Mouse (Mus musculus) hindbrain, postnatal 0 days (tissue): ENCODE measurements around the gene Armc12. TPM values are rescaled to one million over a fixed set of nuclear protein-coding genes. Genes with fewer than 3 reads are reported as not detected.

ENCODE experiments used
- ATAC-seq: fragments of 200-750 bp; cut with Nextera tagmentation; 2 replicates; pipeline ENCODE4 v1.8.0; 2017; ENCODE audit warnings: mild to moderate bottlenecking, moderate TSS enrichment, moderate library complexity
- DNase-seq: peaks from one replicate; pipeline ENCODE4 v3.0.0-alpha.2; 2015; ENCODE audit warnings: low spot score
- H3K27ac ChIP-seq: fragments of 300-500 bp; sonication (generic); 2 replicates; pipeline ENCODE4 v1.5.1; 2014; ENCODE audit warnings: mild to moderate bottlenecking
- H3K27me3 ChIP-seq: fragments of 300-500 bp; sonication (generic); 2 replicates; pipeline ENCODE4 v1.6.1; 2014; ENCODE audit warnings: low read length, mixed read lengths; ENCODE audit not compliant: insufficient read depth
- H3K36me3 ChIP-seq: fragments of 300-500 bp; sonication (generic); 2 replicates; pipeline ENCODE4 v1.6.1; 2014; ENCODE audit warnings: low read length, mixed read lengths; ENCODE audit not compliant: insufficient read depth
- H3K4me1 ChIP-seq: fragments of 300-500 bp; sonication (generic); 2 replicates; pipeline ENCODE4 v1.6.1; 2014; ENCODE audit warnings: antibody characterized with exemption, low read length, mixed read lengths; ENCODE audit not compliant: insufficient read depth
- H3K4me2 ChIP-seq: fragments of 300-500 bp; sonication (generic); 2 replicates; pipeline ENCODE4 v1.6.1; 2014; ENCODE audit warnings: low read depth, mild to moderate bottlenecking, low read length, moderate library complexity, mixed read lengths
- H3K4me3 ChIP-seq: fragments of 300-500 bp; sonication (generic); 2 replicates; pipeline ENCODE4 v1.5.1; 2014; ENCODE audit warnings: low read length
- H3K9ac ChIP-seq: fragments of 300-500 bp; sonication (generic); replicated peaks from 2 replicates; pipeline ENCODE4 v1.6.1; 2014; ENCODE audit warnings: mild to moderate bottlenecking, low read length, moderate library complexity, mixed read lengths
- H3K9me3 ChIP-seq: fragments of 300-500 bp; sonication (generic); 2 replicates; pipeline ENCODE4 v1.6.1; 2016; ENCODE audit warnings: low read length, mixed read lengths
- CTCF ChIP-seq: IDR thresholded peaks from 2 replicates; pipeline ENCODE4 v1.5.1; 2016; ENCODE audit warnings: antibody characterized with exemption, control low read depth, low read depth
- WGBS: fragments of 180-500 bp; shearing (Covaris S2); extraction: QIAGEN DNeasy Blood & Tissue Kit; methylation state at CpG from one replicate; pipeline ENCODE4 v1.1.7; 2014; 5-methylcytosine and 5-hydroxymethylcytosine counted together
- microRNA-seq, 2 experiments: library from miRNA; unstranded; fragments of <30 nt; microRNA quantifications; one replicate each; pipeline ENCODE4; 2016
- polyA plus RNA-seq: library from polyadenylated mRNA; unstranded; fragments of >200 nt; fragmentation: Nextera tagmentation; extraction: Ambion mirVana; gene quantifications from 2 replicates; pipeline ENCODE4 v1.2.1, GENCODE M21; 2015
- total RNA-seq: library from RNA; depleted of rRNA; stranded (reverse); fragments of >200 nt; gene quantifications from 2 replicates; pipeline ENCODE4 v1.2.3, GENCODE M21; 2014; rRNA removed

The Armc12 gene
- total and polyA plus RNA-seq, 2 experiments from 2014 or later, result not detected

- no peak overlapping the region for H3K4me2 ChIP-seq
- ATAC-seq (no peak), DNase-seq (peak; percentile 67)
- 4% methylated on average over 9 of the region's 9 CpGs for WGBS
- H3K4me3 ChIP-seq, result no peak overlapping the region
- no peak overlapping the region for H3K9ac ChIP-seq
- no peak overlapping the region for H3K27ac ChIP-seq
- no peaks in the 10 kb centered on the region for H3K36me3 ChIP-seq
- H3K27me3 ChIP-seq, result no peaks in the 10 kb centered on the region
- TF ChIP-seq CTCF, result no peak
- H3K9me3 ChIP-seq, result no peaks in the 10 kb centered on the region
- peaks cover 8% of the 10 kb centered on the region; the same call in 1 of the 2 replicates for H3K4me1 ChIP-seq
These were observed 49.8 kb downstream of the Armc12 start for GRCm38 (mm10) chr17:28580396-28580795.

- H3K9me3 ChIP-seq, result no peaks in the 10 kb centered on the region
- H3K4me2 ChIP-seq, result no peak overlapping the region
- 73% methylated on average over 2 of the region's 2 CpGs for WGBS
- TF ChIP-seq CTCF, result no peak
- no peak overlapping the region for H3K9ac ChIP-seq
- H3K27ac ChIP-seq, result no peak overlapping the region
- peaks cover 2% of the 10 kb centered on the region; the same call in 1 of the 2 replicates for H3K4me1 ChIP-seq
- H3K27me3 ChIP-seq, result no peaks in the 10 kb centered on the region
- H3K36me3 ChIP-seq, result no peaks in the 10 kb centered on the region
- DNase-seq (no peak), ATAC-seq (no peak)
- no peak overlapping the region for H3K4me3 ChIP-seq
These were observed 50.5 kb downstream of the Armc12 start for GRCm38 (mm10) chr17:28581056-28581455.

GRCm38 (mm10) chr17:28586509-28586908 is 55.9 kb downstream of the Armc12 start:
- no peak overlapping the region for H3K9ac ChIP-seq
- no peak overlapping the region for H3K4me3 ChIP-seq
- no peak overlapping the region for H3K27ac ChIP-seq
- H3K36me3 ChIP-seq, result peaks cover 33% of the 10 kb centered on the region
- TF ChIP-seq CTCF, result no peak
- no peak for DNase-seq
- no peaks in the 10 kb centered on the region for H3K27me3 ChIP-seq
- no peak overlapping the region for H3K4me2 ChIP-seq
- ATAC-seq, result no peak
- WGBS, result 80% methylated on average over 3 of the region's 3 CpGs
- H3K9me3 ChIP-seq, result no peaks in the 10 kb centered on the region
- H3K4me1 ChIP-seq, result no peaks in the 10 kb centered on the region

- ATAC-seq, result no peak
These were observed 58.0 kb downstream of the Armc12 start for GRCm38 (mm10) chr17:28588591-28588990.

More at GRCm38 (mm10) chr17:28588591-28588990, 58.0 kb downstream of the Armc12 start:
- no peaks in the 10 kb centered on the region for H3K27me3 ChIP-seq
- H3K4me2 ChIP-seq, result no peak overlapping the region
- no peak for TF ChIP-seq CTCF
- H3K9me3 ChIP-seq, result no peaks in the 10 kb centered on the region
- 84% methylated on average over 2 of the region's 2 CpGs for WGBS
- no peak overlapping the region for H3K9ac ChIP-seq
- H3K27ac ChIP-seq, result no peak overlapping the region
- DNase-seq, result no peak
- peaks cover 50% of the 10 kb centered on the region for H3K36me3 ChIP-seq
- H3K4me1 ChIP-seq, result no peaks in the 10 kb centered on the region
- H3K4me3 ChIP-seq, result no peak overlapping the region

Small RNA genes lying within 50 kb of the gene (microRNA-seq; reads per million reads assigned to microRNA genes)
- gene Gm25195 (0 reads per million in 2 experiments), gene Mir6969 (0 reads per million in 2 experiments)

Other genes with a start within 250 kb of the Armc12 start
- gene Fance, start 217.3 kb upstream of the Armc12 start, total RNA-seq, result 38.7 and 46.5 TPM in 2 replicates
- 23.6 and 27.2 TPM in 2 replicates for gene Fance, start 217.3 kb upstream of the Armc12 start, polyA plus RNA-seq
- 699 and 1,071 TPM in 2 replicates for gene Rpl10a, start 202.3 kb upstream of the Armc12 start, total RNA-seq
- gene Rpl10a, start 202.3 kb upstream of the Armc12 start, polyA plus RNA-seq, result 337 and 355 TPM in 2 replicates
- 6.5 and 9.4 TPM in 2 replicates for gene Tead3, start 180.0 kb upstream of the Armc12 start, total RNA-seq
- 1.3 and 1.7 TPM in 2 replicates for gene Tead3, start 180.0 kb upstream of the Armc12 start, polyA plus RNA-seq
- 1.4 TPM in 1 of 2 replicates, not detected in the other for gene Tulp1, start 165.6 kb upstream of the Armc12 start, total RNA-seq
- 1.8 and 2.0 TPM in 2 replicates for gene Tulp1, start 165.6 kb upstream of the Armc12 start, polyA plus RNA-seq
- gene Fkbp5, start 13.3 kb upstream of the Armc12 start, total RNA-seq, result 27.5 and 31.3 TPM in 2 replicates
- gene Fkbp5, start 13.3 kb upstream of the Armc12 start, polyA plus RNA-seq, result 18.5 and 20.0 TPM in 2 replicates
- not detected in 2 replicates for gene Clpsl2, start 18.6 kb downstream of the Armc12 start, total RNA-seq
- not detected in 2 replicates for gene Clpsl2, start 18.6 kb downstream of the Armc12 start, polyA plus RNA-seq
- gene Clps, start 30.0 kb downstream of the Armc12 start, total RNA-seq, result not detected in 2 replicates
- not detected in 2 replicates for gene Clps, start 30.0 kb downstream of the Armc12 start, polyA plus RNA-seq
- 26.6 and 42.3 TPM in 2 replicates for gene Lhfpl5, start 44.8 kb downstream of the Armc12 start, total RNA-seq
- gene Lhfpl5, start 44.8 kb downstream of the Armc12 start, polyA plus RNA-seq, result 27.3 and 29.7 TPM in 2 replicates
- gene Srpk1, start 91.9 kb downstream of the Armc12 start, total RNA-seq, result 36.0 and 52.1 TPM in 2 replicates
- 77.2 and 83.5 TPM in 2 replicates for gene Srpk1, start 91.9 kb downstream of the Armc12 start, polyA plus RNA-seq
- 1.9 and 3.4 TPM in 2 replicates for gene Slc26a8, start 159.4 kb downstream of the Armc12 start, total RNA-seq
- 1.7 and 2.2 TPM in 2 replicates for gene Slc26a8, start 159.4 kb downstream of the Armc12 start, polyA plus RNA-seq
- gene Mapk14, start 160.5 kb downstream of the Armc12 start, total RNA-seq, result 35.7 and 41.8 TPM in 2 replicates
- gene Mapk14, start 160.5 kb downstream of the Armc12 start, polyA plus RNA-seq, result 19.5 TPM in 2 replicates
- 2.3 and 4.3 TPM in 2 replicates for gene AC170998.1, start 195.3 kb downstream of the Armc12 start, total RNA-seq
- 3.1 and 3.4 TPM in 2 replicates for gene AC170998.1, start 195.3 kb downstream of the Armc12 start, polyA plus RNA-seq
- 0.37 TPM in 1 of 2 replicates, not detected in the other for gene Mapk13, start 238.5 kb downstream of the Armc12 start, total RNA-seq
- 1.7 and 1.9 TPM in 2 replicates for gene Mapk13, start 238.5 kb downstream of the Armc12 start, polyA plus RNA-seq